Mouse (Mus musculus) MEL (cell line): ENCODE results near the gene Gm49630.
"Not testable (repeated sequence)": the region's sequence is repeated elsewhere in the genome, so short reads cannot be mapped to it uniquely, and the experiment has no call there.

ENCODE experiments used
- BHLHE40 ChIP-seq: IDR thresholded peaks from 2 replicates; pipeline ENCODE4 v1.6.1; 2012; ENCODE audit warnings: low read depth, mild to moderate bottlenecking, inconsistent platforms, low read length, improper control_type of control experiment, borderline replicate concordance
- CHD2 ChIP-seq: IDR thresholded peaks from 2 replicates; pipeline ENCODE4 v1.6.1; 2011; ENCODE audit warnings: low read length, improper control_type of control experiment
- CTCF ChIP-seq, 3 experiments: IDR thresholded peaks in 2 of 3; conservative IDR thresholded peaks in 1 of 3; 2 replicates each; pipeline ENCODE4 v1.5.1; 2011 to 2012; ENCODE audit warnings: low read length in 3 of 3, low read depth in 2 of 3, mild to moderate bottlenecking in 2 of 3, improper control_type of control experiment in 1 of 3, inconsistent platforms in 1 of 3, mixed read lengths in 1 of 3, moderate library complexity in 1 of 3; ENCODE audit not compliant: control insufficient read depth in 1 of 3, insufficient read depth in 1 of 3, poor library complexity in 1 of 3, severe bottlenecking in 1 of 3
- EP300 ChIP-seq, 2 experiments: IDR thresholded peaks; 2 replicates each; pipeline ENCODE4 v1.6.1; 2011; ENCODE audit warnings: improper control_type of control experiment in 2 of 2, low read length in 2 of 2, low read depth in 1 of 2, mild to moderate bottlenecking in 1 of 2
- JUND ChIP-seq: IDR thresholded peaks from 2 replicates; pipeline ENCODE4 v1.6.1; 2011; ENCODE audit warnings: low read depth, mild to moderate bottlenecking, improper control_type of control experiment, low read length
- POLR2A ChIP-seq, 2 experiments: IDR thresholded peaks; 2 replicates each; pipeline ENCODE4 v1.6.1; 2011 to 2012; ENCODE audit warnings: low read length in 2 of 2, mild to moderate bottlenecking in 2 of 2, control low read depth in 1 of 2, improper control_type of control experiment in 1 of 2, low read depth in 1 of 2, moderate library complexity in 1 of 2; ENCODE audit not compliant: control insufficient read depth in 1 of 2, insufficient read depth in 1 of 2, poor library complexity in 1 of 2
- RAD21 ChIP-seq: IDR thresholded peaks from 2 replicates; pipeline ENCODE4 v1.6.1; 2011; ENCODE audit warnings: mild to moderate bottlenecking, low read depth, low read length, improper control_type of control experiment
- TAL1 ChIP-seq: IDR thresholded peaks from 2 replicates; pipeline ENCODE4 v1.6.1; 2012; ENCODE audit warnings: mild to moderate bottlenecking, inconsistent platforms, low read length, moderate library complexity, mixed read lengths
- ZC3H11A ChIP-seq: IDR thresholded peaks from 2 replicates; pipeline ENCODE4 v1.6.1; 2012; ENCODE audit warnings: low read depth, mild to moderate bottlenecking, inconsistent platforms, low read length, improper control_type of control experiment
- ZMIZ1 ChIP-seq: IDR thresholded peaks from 2 replicates; pipeline ENCODE4 v1.6.1; 2012; ENCODE audit warnings: low read depth, mild to moderate bottlenecking, inconsistent platforms, low read length, improper control_type of control experiment, moderate library complexity
- ZNF384 ChIP-seq: IDR thresholded peaks from 2 replicates; pipeline ENCODE4 v1.6.1; 2012; ENCODE audit warnings: low read depth, mild to moderate bottlenecking, inconsistent platforms, low read length, improper control_type of control experiment

- not testable (repeated sequence) for TF ChIP-seq CTCF (IDR thresholded peaks at IDR 0.05 in 2 of 3, conservative IDR thresholded peaks at IDR 0.05 in 1 of 3; ENCODE audit: control insufficient read depth in 1 of 3, insufficient read depth in 1 of 3, low read depth in 2 of 3, low read length in 3 of 3, poor library complexity in 1 of 3, severe bottlenecking in 1 of 3); RAD21; ZNF384; JUND; EP300 (IDR thresholded peaks at IDR 0.05; ENCODE audit: low read depth in 1 of 2, low read length in 2 of 2); POLR2A (IDR thresholded peaks at IDR 0.05; ENCODE audit: control insufficient read depth in 1 of 2, insufficient read depth in 1 of 2, low read depth in 1 of 2, low read length in 2 of 2, poor library complexity in 1 of 2); ZMIZ1; CHD2; ZC3H11A; BHLHE40; TAL1
These were observed 24.5 kb upstream of the Gm49630 start for GRCm38 (mm10) chr17:7396288-7396687.
